Mouse (Mus musculus): ENCODE measurements at regions not wholly inside any gene's neighbourhood (a gene's known extent, or its start where the extent isn't known, plus 50 kb on each side); places are given as distances from the start of the nearest gene placed in this dataset.

- Histone ChIP-seq H3K4me2 (ENCODE audit: low read depth, low read length) (peak overlapping the region; percentile 77), H3K27me3 (ENCODE audit: insufficient read depth, low read length) (no peaks in the 10 kb centered on the region), H3K27ac (ENCODE audit: low read depth) (peak overlapping the region; percentile 95), H3K4me1 (ENCODE audit: insufficient read depth) (peaks cover 41% of the 10 kb centered on the region), H3K36me3 (replicated peaks; ENCODE audit: insufficient read depth, low read length) (no peaks in the 10 kb centered on the region), H3K9me3 (ENCODE audit: low read length) (no peaks in the 10 kb centered on the region), H3K4me3 (ENCODE audit: low read depth, low read length) (peak overlapping the region; percentile 42), H3K9ac (replicated peaks) (peak overlapping the region; percentile 63)
- TF ChIP-seq CTCF (IDR thresholded peaks at IDR 0.05; ENCODE audit: low read depth) (no peak), EP300 (IDR thresholded peaks at IDR 0.05; ENCODE audit: low read depth) (peak; percentile 97)
- 20% methylated on average over 11 of the region's 11 CpGs for WGBS (ENCODE audit: insufficient replicate concordance)
- ATAC-seq (peak; percentile 85), DNase-seq (peak; percentile 68)
Observed at GRCm38 (mm10) chr7:64049183-64049965, 104.3 kb upstream of the Trpm1 start.

GRCm38 (mm10) chr7:64048452-64049182, 105.0 kb upstream of the Trpm1 start:
- Histone ChIP-seq H3K27ac (ENCODE audit: low read depth) (peak overlapping the region; percentile 95), H3K27me3 (ENCODE audit: insufficient read depth, low read length) (no peaks in the 10 kb centered on the region), H3K9ac (replicated peaks) (peak overlapping the region; percentile 63), H3K4me3 (ENCODE audit: low read depth, low read length) (peak overlapping the region; percentile 42), H3K4me2 (ENCODE audit: low read depth, low read length) (peak overlapping the region; percentile 77), H3K36me3 (replicated peaks; ENCODE audit: insufficient read depth, low read length) (no peaks in the 10 kb centered on the region), H3K9me3 (ENCODE audit: low read length) (no peaks in the 10 kb centered on the region), H3K4me1 (ENCODE audit: insufficient read depth) (peaks cover 46% of the 10 kb centered on the region)
- DNase-seq: peak; percentile 91
- 4% methylated on average over 21 of the region's 21 CpGs for WGBS (ENCODE audit: insufficient replicate concordance)
- peak; percentile 80 for ATAC-seq
- no peak for TF ChIP-seq EP300 (IDR thresholded peaks at IDR 0.05; ENCODE audit: low read depth)
- TF ChIP-seq CTCF (IDR thresholded peaks at IDR 0.05; ENCODE audit: low read depth): peak; percentile 46

- Histone ChIP-seq H3K36me3 (replicated peaks; ENCODE audit: insufficient read depth, low read length) (no peaks in the 10 kb centered on the region), H3K27me3 (ENCODE audit: insufficient read depth, low read length) (no peaks in the 10 kb centered on the region), H3K4me1 (ENCODE audit: insufficient read depth) (peaks cover 54% of the 10 kb centered on the region), H3K4me3 (ENCODE audit: low read depth, low read length) (no peak overlapping the region; the same call in 1 of the 2 replicates), H3K27ac (ENCODE audit: low read depth) (peak overlapping the region; percentile 95), H3K4me2 (ENCODE audit: low read depth, low read length) (peak overlapping the region; percentile 77), H3K9ac (replicated peaks) (peak overlapping the region; percentile 63), H3K9me3 (ENCODE audit: low read length) (no peaks in the 10 kb centered on the region)
- 52% methylated on average over 4 of the region's 4 CpGs for WGBS (ENCODE audit: insufficient replicate concordance)
- no peak for TF ChIP-seq EP300 (IDR thresholded peaks at IDR 0.05; ENCODE audit: low read depth)
- no peak for TF ChIP-seq CTCF (IDR thresholded peaks at IDR 0.05; ENCODE audit: low read depth)
- DNase-seq (no peak), ATAC-seq (no peak)
Observed at GRCm38 (mm10) chr7:64047831-64048230, 105.8 kb upstream of the Trpm1 start.

GRCm38 (mm10) chr7:64045292-64045691, 106.6 kb upstream of the Klf13 start:
- ATAC-seq (no peak), DNase-seq (no peak)
- no peak for TF ChIP-seq EP300 (IDR thresholded peaks at IDR 0.05; ENCODE audit: low read depth)
- no peak for TF ChIP-seq CTCF (IDR thresholded peaks at IDR 0.05; ENCODE audit: low read depth)
- Histone ChIP-seq H3K9ac (replicated peaks) (no peak overlapping the region), H3K36me3 (replicated peaks; ENCODE audit: insufficient read depth, low read length) (no peaks in the 10 kb centered on the region), H3K27ac (ENCODE audit: low read depth) (no peak overlapping the region), H3K9me3 (ENCODE audit: low read length) (0 out of 2 replicates have a peak, but pooled peaks cover 3% of the 10 kb centered on the region), H3K4me1 (ENCODE audit: insufficient read depth) (peaks cover 55% of the 10 kb centered on the region), H3K27me3 (ENCODE audit: insufficient read depth, low read length) (no peaks in the 10 kb centered on the region), H3K4me2 (ENCODE audit: low read depth, low read length) (no peak overlapping the region), H3K4me3 (ENCODE audit: low read depth, low read length) (no peak overlapping the region)
- 82% methylated on average over 3 of the region's 3 CpGs for WGBS (ENCODE audit: insufficient replicate concordance)

- Histone ChIP-seq H3K27me3 (ENCODE audit: insufficient read depth, low read length) (no peaks in the 10 kb centered on the region), H3K4me1 (ENCODE audit: insufficient read depth) (peaks cover 50% of the 10 kb centered on the region)
- ATAC-seq: no peak
Observed at GRCm38 (mm10) chr7:64042978-64043377, 104.3 kb upstream of the Klf13 start.

GRCm38 (mm10) chr7:64041303-64041702, 102.6 kb upstream of the Klf13 start:
- H3K4me2 ChIP-seq (ENCODE audit: low read depth, low read length): no peak overlapping the region
- TF ChIP-seq EP300 (IDR thresholded peaks at IDR 0.05; ENCODE audit: low read depth) (no peak), CTCF (IDR thresholded peaks at IDR 0.05; ENCODE audit: low read depth) (peak; percentile 53)
- H3K4me3 ChIP-seq (ENCODE audit: low read depth, low read length): no peak overlapping the region
- no peaks in the 10 kb centered on the region for H3K27me3 ChIP-seq (ENCODE audit: insufficient read depth, low read length)
- H3K4me1 ChIP-seq (ENCODE audit: insufficient read depth): peaks cover 50% of the 10 kb centered on the region
- H3K27ac ChIP-seq (ENCODE audit: low read depth): no peak overlapping the region
- 89% methylated on average over 7 of the region's 7 CpGs for WGBS (ENCODE audit: insufficient replicate concordance)
- no peaks in the 10 kb centered on the region for H3K36me3 ChIP-seq (replicated peaks; ENCODE audit: insufficient read depth, low read length)
- ATAC-seq: no peak
- H3K9ac ChIP-seq (replicated peaks): no peak overlapping the region
- 0 out of 2 replicates have a peak, but pooled peaks cover 3% of the 10 kb centered on the region for H3K9me3 ChIP-seq (ENCODE audit: low read length)
- DNase-seq: no peak

More at GRCm38 (mm10) chr7:64042978-64043377, 104.3 kb upstream of the Klf13 start:
- H3K4me3 ChIP-seq (ENCODE audit: low read depth, low read length): no peak overlapping the region
- DNase-seq: no peak
- no peaks in the 10 kb centered on the region for H3K36me3 ChIP-seq (replicated peaks; ENCODE audit: insufficient read depth, low read length)
- TF ChIP-seq EP300 (IDR thresholded peaks at IDR 0.05; ENCODE audit: low read depth) (no peak), CTCF (IDR thresholded peaks at IDR 0.05; ENCODE audit: low read depth) (no peak)
- 0 out of 2 replicates have a peak, but pooled peaks cover 3% of the 10 kb centered on the region for H3K9me3 ChIP-seq (ENCODE audit: low read length)
- no peak overlapping the region for H3K9ac ChIP-seq (replicated peaks)
- H3K4me2 ChIP-seq (ENCODE audit: low read depth, low read length): no peak overlapping the region
- peak overlapping the region; percentile 68; the same call in 1 of the 2 replicates for H3K27ac ChIP-seq (ENCODE audit: low read depth)
- WGBS (ENCODE audit: insufficient replicate concordance): 23% methylated on average over 2 of the region's 2 CpGs

All from liver, postnatal 0 days (tissue).